Mouse (Mus musculus) urinary bladder, adult 18-20 months (tissue): ENCODE measurements around the gene Slc18a3.

ENCODE experiments used
- DNase-seq, 2 experiments: peaks; one replicate each; pipeline ENCODE4 v3.0.0; 2022; ENCODE audit warnings: low spot score in 2 of 2, mixed read lengths in 2 of 2

Gene Slc18a3

GRCm38 (mm10) chr14:32464601-32465505 is at the start of gene Slc18a3:
Gene Slc18a3, minus strand, starts transcription at chr14:32464850.
- no peak for DNase-seq

DNA sequence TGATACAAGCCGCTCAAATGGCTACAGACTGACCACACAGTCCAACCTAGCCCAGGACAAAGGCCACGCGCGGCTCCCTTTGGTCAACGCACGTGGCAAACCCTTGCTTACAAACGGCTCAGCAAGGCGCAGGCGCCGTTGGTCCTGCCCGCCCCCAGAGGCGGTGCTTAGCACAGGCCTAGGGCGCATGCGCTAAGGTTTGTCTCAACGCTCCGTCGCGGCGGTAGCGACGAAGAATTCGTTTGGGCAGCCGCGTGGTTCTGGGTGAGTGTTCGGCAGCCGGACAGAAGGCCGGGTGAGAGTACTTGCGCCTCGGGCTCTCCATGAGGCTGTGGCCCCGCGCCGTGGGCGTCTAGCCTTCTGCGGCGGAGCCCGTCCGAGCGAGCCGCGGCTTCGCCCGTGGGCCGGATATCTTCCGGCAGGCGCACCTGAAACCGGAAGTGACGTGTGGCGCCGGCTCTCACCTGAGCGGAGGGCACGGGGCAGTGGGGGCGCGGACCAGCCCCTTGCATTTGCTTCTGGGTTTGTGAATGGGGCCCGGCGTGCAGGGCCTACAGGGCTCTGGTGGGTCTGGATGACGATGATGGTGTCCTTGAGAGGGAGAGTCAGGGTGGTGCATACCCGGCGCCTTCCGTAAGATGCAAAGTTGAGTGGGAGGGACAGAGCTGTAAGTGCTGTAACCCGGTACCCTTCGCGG is 48.8 kb upstream of the Slc18a3 start, which contains the start of gene Ercc6:
Gene Ercc6, plus strand, starts transcription at position 186 of the 697 bp plus-strand sequence.
- peak; percentile 88 to 97 for DNase-seq

DNA sequence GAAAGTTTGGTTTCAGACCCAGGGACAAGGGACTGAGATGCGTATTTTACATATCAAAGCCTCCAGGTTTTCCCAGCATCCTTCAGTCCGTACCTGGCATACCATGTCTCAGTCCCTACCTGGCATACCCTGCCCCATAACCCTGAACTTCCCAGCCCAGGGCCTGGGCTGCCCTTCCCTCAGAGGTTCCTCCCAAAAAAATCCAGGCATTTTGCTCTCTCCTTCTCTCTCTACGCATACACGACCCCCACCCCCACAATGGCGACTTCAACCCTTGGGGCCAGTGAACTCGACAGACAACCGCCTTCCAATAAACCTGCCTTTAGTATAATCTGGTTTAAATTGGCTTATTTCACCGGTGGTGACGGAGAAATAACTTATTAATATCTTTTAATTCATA is 48.3 kb upstream of the Slc18a3 start:
- no peak for DNase-seq

GRCm38 (mm10) chr14:32509443-32509961 is 44.9 kb upstream of the Slc18a3 start:
- DNase-seq = no peak

DNA sequence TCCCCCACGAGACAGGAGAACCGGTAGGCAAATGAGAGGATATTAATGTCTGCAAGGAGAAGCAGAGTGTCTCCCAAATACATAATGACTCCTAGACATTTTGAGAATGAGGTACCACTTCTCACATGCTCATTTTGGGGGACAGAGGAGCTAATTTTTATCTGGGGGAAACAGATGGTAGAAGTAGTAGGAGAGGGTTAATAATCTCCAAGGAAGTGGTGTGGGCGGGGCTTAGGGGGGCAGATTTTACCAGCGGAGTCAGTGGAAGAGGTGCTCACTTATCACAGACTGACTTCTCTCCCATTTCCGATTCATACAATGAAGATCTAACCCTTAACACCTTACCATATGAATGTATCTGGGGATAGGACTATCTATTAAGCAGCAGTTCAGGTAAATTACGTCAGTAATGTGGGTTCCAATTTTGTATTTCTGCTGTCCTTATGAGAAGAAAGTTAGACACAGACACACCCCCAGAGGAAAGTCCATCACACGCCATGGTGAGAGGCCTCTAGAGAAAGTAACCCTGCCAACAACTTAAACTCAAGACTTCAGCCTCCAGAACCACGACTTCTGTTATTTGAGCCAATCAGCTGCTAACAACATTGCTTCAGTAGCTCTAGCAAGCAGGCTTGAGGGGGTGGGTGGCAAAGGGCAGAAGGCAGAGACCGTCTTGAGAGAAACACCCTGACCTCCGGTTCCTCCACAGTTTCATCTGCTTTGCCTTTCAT is 43.6 kb upstream of the Slc18a3 start:
- no peak for DNase-seq

GRCm38 (mm10) chr14:32507216-32507615 is 42.6 kb upstream of the Slc18a3 start:
- no peak for DNase-seq

DNA sequence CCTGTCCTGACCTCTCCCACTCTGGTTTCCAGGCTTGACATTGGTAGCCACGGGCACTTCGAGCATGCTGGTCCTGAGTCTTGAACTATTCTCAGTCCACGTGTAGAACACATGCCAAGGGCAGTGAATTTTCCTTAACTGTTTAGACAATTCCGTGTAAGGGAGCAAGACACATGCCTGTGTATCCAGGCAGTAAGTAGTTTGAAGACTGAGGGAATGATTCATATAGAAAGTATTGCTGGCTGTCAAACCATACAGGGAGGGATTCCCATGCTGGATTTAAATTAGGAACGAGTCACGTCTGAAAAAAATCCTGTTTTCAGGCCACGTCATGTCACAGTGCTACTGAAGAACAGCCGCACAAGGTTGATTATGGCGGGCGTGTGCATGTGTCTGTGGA is 41.7 kb upstream of the Slc18a3 start:
- no peak for DNase-seq

DNA sequence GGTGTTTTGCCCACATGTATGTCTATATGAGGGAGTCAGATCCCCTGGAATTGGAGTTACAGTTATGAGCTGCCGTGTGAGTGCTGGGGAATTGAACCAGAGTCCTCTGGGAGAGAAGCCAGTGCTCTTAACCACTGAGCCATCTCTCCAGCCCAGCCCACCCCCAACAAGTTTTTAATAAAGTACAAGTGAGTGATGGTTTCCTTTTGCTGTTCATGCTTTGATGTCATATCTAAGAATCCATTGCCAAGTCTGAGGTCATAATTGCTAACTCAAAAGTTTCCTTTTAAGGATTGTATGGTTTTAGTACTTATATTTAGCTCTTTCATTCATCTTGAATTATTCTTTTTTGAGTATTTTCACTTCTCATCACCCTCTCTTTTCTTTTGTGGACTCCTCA is 39.2 kb upstream of the Slc18a3 start:
- DNase-seq = no peak

- DNase-seq = no peak
Observed at GRCm38 (mm10) chr14:32502764-32503688, 38.4 kb upstream of the Slc18a3 start.

- DNase-seq = no peak
Observed at GRCm38 (mm10) chr14:32501303-32501702, 36.7 kb upstream of the Slc18a3 start.

DNA sequence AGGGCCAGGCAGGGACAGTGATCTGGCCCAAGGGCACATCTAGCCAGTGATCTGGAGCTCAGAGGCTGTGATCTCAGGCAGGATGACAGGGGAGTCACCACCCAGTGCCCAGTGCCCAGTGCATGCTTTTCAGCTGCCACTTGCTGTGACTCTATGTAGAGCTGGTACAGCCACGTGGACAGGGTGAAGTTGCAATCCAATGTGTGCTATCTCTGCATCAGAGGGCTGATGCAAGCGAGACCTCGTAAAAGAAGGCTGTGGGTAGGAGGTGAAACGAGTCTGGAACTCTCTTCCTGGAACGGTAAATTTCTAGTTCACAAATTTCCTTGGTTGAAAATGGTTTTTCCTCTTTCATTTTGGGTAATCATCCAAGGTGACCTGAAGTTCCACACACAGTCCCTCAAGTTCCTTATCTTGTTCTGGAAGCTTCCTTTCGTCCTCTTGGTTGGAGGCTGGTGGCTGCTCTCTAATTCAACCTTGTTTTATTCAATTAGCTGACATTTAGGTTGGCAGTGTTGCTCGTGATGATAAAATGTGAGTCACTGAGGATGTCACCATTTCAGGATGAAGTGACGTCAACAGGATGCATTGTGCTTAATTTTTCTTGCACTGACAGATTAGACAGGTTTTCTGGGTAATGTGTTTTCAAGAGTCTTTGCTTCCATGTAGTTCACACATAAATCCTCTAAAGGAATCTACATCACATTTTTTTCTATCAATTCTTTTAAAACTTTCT is 31.6 kb upstream of the Slc18a3 start:
- peak; percentile 18 for DNase-seq

DNA sequence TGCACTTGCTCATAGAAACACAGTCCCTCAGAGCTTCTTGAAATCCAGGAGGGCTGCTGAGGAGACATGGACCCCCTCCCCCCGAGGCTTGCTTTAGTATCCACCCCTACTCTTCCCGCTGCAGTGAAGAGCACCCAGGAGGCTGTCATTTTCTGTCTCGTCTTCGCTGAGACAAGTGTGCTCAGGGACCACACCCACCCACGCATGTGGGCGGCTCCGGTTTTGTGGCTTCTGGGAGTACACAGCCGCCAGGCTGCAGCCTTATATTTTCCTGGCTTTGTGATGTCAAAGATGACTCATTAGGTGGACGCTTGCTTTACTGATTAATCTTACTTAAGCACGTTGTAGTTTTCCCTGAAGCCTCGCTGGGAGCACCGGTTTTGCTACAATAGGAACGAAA is 27.9 kb upstream of the Slc18a3 start:
- DNase-seq = no peak

DNA sequence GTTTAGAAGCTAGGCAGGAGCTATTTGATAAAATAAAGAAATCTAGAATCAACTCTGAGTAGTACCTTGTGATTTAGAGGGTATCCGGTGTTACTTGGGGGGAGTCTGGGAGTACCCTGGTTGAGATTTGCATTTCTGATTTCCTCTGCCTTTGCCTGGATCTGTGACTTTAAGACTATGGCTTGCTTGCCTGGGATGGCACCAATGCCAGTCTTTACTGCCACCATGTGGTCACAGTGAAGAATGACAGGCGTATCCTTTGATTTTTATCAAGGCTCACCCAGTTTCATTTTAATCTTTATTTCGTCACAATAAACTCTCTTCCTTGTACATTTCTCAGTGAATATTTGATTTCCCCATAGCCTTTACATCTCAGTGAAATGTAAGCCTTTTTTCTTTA is 17.4 kb upstream of the Slc18a3 start:
- no peak for DNase-seq

GRCm38 (mm10) chr14:32477581-32477980 is 12.9 kb upstream of the Slc18a3 start:
- no peak for DNase-seq

DNA sequence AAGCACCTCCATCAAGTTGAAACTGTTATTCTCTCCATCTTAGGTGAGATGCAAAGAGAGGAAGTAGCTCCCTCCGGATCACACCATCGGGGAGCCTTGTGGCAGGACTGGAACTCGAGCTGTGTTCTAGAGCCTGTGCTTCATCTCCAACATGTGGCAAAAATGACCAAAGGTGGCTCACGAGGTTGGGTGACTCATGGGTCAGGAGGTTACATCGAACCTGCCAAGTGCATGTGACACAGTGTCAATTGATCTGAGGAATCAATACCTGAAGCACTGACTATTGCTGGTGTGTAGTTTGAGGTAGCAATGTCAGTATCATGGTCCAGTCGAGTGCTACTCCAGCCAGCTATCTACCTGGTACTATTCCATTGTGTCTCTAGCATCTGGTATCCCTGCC is 11.9 kb upstream of the Slc18a3 start:
- DNase-seq = no peak

DNA sequence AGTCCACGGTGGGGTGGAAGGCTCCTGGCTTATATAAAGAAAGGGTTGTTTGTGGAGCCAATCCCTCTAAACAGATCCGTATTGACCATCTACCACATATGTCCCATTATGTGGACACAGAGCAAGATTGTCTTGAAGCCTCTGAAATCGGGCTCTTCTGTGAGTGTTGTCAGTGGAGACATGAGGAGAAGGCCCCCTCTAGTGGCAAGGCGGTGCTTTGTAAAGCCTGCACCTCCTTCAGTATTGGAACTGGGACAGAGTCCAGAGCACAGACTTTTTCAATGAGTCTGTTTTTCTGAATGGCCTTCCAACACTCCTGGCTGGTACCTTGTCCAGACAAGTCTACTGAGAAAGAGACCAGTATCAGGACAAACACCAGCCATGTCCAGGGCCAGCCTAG is 8.3 kb upstream of the Slc18a3 start:
- peak in 1 of 2 experiments; percentile 13 for DNase-seq

DNA sequence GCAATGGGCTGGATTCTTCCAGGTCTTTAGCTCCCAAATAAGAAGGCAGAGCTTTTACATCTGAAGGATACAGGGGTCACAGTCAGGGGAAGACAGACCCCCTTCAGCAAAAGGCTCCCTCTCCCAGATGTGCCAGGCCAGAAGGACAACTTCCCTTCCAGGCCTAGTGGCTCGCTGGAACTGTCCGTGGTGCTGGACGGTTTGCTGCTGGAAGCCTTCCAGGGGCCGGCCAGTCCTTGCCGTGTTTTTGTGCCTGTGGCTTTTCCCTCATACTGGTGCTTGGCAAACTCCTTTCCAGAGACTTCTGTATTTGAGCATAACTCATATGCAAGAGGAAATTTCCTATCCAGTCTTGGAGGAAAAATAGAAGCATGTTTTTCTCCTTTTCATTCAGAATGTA is 3.0 kb upstream of the Slc18a3 start:
- peak; percentile 9 to 33 for DNase-seq

- DNase-seq = no peak
Observed at GRCm38 (mm10) chr14:32465889-32466288, 1.2 kb upstream of the Slc18a3 start, which contains the start of gene Chat. Gene Chat, minus strand, starts transcription at chr14:32465989.

DNA sequence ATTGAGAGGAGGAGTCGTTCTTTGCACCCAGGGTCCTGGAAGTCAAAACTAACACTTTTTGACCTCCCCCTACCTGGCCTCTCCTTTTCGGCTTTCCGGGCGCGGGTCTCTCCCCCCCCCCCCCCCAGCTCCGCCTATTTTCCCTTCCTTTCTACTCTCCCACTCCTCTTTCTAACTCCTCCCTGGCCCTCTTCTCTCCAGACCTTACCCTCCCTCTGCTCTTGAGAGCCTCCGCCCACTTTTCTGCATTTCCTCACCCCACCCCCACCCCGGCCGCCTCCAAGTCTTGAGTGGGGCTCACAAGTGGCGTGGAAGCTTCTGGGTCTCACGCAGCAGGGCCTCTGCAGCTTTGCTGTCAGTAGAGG is 838 bp upstream of the Slc18a3 start:
- no peak for DNase-seq
